Mouse (Mus musculus) frontal cortex, adult (tissue): ENCODE results near the gene Nsun3.

ENCODE experiments used
- ATAC-seq: cut with Nextera tagmentation; 2 replicates; pipeline ENCODE4 v1.9.2; 2017; ENCODE audit warnings: mild to moderate bottlenecking, moderate library complexity, mixed read lengths; ENCODE audit not compliant: low TSS enrichment

Gene Nsun3

GRCm38 (mm10) chr16:62786621-62787331 lies at the start of gene Nsun3:
Gene Nsun3 (minus strand): TSS chr16:62786818.
- peak; percentile 98 for ATAC-seq

DNA sequence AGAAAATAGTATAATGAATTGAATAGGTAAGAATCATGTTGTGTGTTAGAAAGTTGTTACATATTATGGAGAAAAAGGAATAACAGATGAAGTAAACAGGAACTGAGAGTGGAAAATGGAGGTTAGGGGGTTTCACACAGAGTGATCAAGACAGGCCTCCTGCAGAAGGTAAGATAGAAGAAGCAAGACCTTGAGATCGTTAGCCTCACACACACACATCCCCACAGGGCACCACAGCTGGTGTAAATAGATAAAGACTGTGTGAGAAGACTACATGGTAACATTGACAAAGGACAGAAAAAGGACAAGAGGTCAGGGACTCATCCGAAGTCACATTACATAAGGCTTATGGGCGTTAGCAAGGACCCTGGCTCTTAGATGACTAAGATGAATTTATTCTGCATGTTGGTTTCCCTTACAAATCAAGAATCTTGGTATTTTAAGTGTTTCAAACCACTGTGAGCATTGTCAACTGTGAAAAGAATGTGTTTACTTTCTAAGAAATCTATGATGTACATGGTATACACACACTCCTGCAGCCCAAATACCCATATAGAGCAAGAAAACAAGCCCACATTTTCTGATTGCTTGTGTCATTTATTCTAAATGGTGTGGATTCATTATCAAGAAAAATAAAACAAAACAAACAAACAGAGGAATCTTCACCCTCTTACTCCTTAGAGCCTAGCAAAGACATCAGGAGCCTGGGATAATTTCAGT lies 47.6 kb upstream of the Nsun3 start:
- no peak for ATAC-seq

DNA sequence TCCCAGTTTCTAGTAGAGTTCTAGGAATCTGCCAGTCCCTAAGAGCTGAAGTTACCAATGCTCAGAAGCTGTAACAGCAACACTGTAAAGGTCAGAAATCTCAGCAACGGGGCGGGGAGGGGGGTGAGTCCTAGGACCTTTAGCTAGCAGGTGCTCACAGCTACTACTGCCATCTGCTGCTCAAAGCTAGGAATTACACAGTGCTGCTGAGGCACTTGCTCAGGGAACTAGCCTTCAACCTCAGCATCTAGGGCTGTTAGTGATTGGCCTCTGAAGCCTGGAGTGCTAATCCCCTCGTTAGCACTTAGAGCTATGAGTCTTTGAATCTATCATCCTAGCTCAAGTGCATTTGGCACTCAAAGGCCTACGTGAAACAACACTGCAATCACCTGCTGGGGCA lies 45.9 kb upstream of the Nsun3 start:
- ATAC-seq, result peak; percentile 85

DNA sequence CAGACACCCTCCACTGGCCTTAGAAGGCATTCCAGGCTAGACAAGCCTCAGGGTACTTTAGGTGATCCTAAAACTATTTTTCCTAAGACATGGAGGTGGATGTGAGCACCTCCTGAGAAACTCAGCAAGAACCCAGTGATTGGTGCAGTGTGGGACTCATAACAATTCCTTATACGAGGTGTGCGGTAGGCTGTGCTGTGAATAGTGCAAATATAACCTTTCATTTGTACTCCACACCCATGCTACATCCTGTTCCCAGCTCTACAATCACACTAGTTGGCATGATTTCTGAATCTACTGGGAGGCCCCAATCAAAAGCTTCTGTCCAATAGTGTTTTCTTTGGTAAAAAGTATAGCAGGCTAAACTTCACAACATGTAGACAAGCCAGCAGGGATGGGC lies 45.4 kb upstream of the Nsun3 start:
- ATAC-seq, result no peak

DNA sequence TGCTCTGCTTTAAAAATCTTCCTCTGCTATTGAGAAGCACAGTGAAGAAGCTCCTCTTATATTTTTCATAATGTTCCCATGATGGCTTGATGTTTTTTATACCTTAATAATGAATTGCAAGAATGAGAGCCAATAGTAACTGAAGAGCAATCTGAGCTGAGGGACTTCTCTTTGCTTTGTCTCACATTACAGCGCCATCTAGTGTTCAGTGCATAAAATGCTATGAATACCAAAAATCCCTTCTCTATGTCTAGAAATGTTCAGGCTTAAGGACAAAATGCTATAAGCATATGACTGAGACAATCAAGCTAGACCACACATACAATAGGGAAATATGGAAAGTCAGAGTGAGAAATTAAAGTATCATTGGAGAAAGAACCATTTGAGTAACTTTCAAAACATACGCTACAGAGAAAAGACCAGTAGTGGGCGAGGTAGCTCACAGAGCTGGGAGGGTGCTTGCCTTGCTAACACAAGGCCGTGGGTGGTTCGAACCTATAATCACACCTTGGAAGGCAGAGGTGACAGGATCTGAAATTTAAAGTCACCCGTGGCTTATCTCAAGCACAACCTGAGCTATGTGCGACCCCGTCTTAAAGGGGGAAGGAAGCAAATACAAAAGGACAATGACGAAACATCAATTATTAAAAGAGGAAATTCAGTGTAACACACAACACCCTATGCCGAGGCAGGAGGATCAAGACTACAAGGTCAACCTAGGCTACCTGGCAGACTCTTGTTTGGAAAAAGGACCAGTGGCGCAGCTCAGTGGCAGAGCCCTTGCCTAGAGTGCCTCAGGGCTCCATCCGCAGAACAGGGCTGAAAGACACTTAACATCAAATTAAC lies 39.8 kb upstream of the Nsun3 start:
- ATAC-seq, result peak; percentile 80

- ATAC-seq, result peak; percentile 75
Measured at GRCm38 (mm10) chr16:62822472-62822871, 35.9 kb upstream of the Nsun3 start.

DNA sequence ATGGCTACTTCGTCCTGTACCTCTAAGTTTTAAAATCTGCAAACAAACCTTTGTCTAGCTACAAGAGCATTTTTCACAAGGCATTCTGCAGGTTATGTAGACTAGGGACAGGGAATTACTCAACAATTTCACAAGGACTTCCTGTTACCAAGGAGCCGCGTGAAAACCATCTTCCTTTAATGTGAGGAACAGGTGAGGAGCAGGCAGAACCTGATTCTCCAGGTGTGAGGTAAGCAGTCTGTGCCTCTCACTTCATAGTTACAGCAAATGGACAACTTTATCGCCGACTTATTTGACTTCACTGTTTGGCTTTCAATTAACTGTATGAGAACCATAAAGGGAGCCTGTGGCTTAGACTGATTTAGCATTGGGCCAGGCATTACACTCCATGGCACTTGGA lies 27.9 kb upstream of the Nsun3 start, which contains the start of gene Stx19:
Stx19 (plus strand) TSS at position 186 of the 400 bp plus-strand sequence.
- ATAC-seq, result no peak

- ATAC-seq, result peak; percentile 71
Measured at GRCm38 (mm10) chr16:62813790-62814189, 27.2 kb upstream of the Nsun3 start.

- no peak for ATAC-seq
Measured at GRCm38 (mm10) chr16:62810855-62811254, 24.2 kb upstream of the Nsun3 start.

DNA sequence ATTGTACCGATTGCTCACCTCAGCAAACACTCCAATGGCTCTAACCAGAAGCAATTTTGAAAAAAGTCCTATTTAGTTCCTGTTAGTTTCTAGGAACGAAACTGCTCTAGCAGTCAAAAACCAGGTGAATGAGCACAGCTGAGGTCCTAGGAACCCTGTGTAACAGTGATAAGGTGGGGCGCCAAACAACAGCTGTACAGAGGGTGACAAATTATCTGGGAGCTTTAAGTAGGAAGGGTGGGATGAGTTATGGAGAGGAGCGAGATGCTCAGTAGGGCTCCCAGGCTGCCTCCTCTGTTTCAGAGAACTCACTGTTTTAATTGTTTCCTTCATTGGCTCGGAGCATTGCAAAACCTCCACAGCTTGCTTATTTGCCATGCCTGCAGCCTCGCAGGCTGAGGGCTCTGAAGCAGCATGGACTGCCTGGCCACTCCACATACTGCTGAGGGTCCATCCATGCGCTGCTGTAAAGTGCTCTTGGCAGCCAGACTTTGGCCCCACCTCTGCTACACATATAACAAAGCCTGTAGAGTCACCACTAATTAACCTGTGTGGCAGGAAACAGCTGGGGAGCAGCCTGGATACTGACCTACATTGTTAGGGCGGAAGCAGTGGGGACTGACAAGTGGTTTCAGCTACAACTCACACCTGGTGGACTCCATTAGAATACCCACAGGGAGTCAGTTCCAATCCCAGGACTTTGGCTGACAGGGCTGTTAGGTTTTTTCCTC lies 20.8 kb upstream of the Nsun3 start:
- peak; percentile 74 for ATAC-seq

DNA sequence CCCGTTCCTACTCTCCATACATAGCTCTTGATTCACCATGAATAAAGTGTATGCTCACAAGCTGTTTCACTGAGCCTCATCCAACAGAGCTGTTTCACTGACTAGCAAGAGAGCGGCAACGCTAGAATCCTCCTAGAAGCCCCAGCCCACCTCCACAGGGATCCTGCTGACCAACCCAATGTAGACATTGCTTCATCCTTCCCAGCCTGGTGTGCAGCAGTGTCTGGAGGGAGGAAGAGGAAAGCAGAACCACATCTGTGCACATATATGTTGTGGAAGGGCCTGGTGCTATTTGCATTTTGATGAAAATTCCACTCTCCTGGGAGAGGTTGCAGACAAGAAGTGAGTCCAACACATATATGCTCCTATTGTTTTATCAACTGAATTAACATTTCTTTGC lies 18.0 kb upstream of the Nsun3 start:
- 0 out of 2 replicates have a peak, but pooled peaks have one; percentile 24 for ATAC-seq

DNA sequence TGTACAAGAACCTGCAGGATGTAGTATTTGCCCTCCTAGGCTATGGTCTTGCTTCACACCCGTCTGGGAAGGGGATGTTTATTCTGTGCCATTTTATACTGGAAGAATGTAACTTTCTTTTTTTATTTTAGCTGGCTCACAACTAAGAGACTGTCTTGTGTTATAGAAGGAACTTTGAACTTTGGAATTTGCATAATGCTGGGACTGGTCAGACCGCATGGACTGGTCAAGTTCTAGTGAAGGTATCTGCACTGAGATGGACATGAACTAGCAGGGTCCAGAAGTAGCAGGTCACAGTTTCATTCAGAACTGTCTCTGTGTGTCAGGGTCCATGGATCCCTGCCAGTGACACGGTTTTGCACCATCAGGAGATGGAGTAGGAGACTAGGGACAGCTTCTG lies 13.2 kb upstream of the Nsun3 start:
- no peak for ATAC-seq

DNA sequence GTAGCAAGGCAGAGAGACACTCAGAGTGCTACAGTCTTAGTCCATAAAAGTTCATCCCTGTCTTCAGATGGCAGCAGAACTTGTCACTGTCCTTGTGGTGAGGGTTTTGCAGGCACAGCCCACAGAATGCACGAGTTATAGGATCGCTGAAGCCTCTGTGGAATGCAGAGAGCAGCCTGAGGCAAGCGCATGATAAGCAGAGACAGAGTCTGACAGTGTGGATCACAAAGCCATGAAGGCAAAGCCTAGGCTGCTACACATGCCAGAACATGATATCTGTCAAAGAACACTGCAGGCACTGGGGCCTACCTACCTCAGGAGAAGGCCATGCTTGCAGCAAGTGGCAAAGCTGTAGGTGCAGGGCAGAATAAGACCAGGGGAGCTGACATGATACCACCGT lies 12.8 kb upstream of the Nsun3 start:
- ATAC-seq, result 0 out of 2 replicates have a peak, but pooled peaks have one; percentile 10

DNA sequence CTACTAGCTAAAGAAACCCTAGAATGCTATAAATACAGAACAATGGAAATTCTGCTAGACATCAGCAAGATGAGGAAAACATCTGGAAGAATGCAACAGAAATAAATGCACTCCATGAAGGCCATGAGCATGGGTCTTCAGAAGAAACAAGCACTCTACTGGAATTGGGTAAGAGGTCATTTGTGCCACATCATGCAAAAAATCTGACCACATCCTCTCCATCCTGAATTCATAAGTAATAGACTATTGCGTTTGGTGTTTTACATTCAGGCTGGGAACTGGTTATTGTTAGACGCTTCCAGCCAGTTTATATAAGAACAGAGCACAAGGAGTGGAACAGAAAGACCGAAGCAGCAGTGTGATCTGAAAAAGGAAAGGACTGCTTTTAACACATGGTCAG lies 12.2 kb upstream of the Nsun3 start:
- ATAC-seq, result peak; percentile 78

GRCm38 (mm10) chr16:62796608-62797007 lies 10.0 kb upstream of the Nsun3 start:
- no peak for ATAC-seq

DNA sequence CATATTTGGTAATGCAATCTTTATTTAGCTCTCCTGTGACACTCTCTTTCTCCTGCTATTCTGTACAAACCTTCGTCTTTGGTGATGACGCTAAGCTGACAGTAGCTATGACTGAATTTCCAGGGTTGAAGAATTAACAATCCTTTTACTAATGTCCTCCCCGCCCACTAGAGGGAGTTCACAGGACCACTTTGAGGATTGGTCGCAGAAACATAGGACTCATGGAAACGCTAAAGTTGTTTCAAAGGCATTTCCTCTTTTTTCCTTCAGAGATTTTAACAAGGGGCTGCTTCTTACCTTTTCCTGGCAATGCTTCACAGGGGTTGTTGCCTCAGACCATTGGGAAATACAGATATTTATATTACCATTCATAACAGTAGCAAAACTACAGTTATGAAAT lies 4.4 kb downstream of the Nsun3 start:
- ATAC-seq, result no peak

GRCm38 (mm10) chr16:62778282-62778681 lies 8.3 kb downstream of the Nsun3 start:
- no peak for ATAC-seq

GRCm38 (mm10) chr16:62776034-62776433 lies 10.6 kb downstream of the Nsun3 start:
- ATAC-seq, result peak; percentile 90

- ATAC-seq, result peak; percentile 72
Measured at GRCm38 (mm10) chr16:62773462-62773861, 13.2 kb downstream of the Nsun3 start.

GRCm38 (mm10) chr16:62758340-62758739 lies 28.3 kb downstream of the Nsun3 start:
- no peak for ATAC-seq

DNA sequence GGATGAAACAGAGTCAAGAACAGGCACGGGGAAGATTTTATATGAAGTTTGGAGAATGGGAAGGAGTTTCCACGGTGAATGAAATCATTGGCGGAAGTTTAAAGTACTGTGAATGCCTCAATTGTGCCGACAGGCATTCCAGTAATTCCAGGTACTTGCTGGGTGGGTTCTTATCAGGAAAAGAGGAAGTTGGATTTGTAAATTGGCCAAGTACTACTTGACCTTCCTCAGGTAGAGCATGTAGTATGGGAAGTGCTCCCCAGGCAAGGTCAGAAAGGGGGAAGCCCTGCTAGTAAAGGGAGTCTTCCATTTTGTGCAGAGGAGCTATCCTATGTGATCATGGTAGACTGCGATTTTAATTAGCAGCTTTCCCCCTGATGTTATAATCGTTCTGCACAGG lies 31.3 kb downstream of the Nsun3 start:
- no peak for ATAC-seq

DNA sequence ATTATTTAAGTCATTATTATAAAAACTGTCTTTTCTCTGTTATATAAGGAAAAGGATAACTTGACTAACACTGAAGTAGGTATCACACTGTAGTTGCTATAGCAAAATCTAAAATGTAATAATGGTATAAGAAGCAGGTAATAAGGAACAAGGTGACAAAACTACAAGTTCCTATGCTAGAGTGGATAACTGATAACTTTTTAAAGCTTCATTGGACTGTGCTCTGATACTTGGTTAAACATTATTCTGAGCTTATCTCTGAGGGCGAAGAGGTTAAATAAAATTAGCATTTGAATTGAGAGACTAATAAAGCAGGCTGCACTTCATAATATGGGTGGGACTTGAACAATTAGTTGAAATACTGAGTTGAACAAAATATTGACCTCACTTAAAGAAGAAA lies 33.0 kb downstream of the Nsun3 start:
- ATAC-seq, result no peak
